In the genomic region with DNA sequence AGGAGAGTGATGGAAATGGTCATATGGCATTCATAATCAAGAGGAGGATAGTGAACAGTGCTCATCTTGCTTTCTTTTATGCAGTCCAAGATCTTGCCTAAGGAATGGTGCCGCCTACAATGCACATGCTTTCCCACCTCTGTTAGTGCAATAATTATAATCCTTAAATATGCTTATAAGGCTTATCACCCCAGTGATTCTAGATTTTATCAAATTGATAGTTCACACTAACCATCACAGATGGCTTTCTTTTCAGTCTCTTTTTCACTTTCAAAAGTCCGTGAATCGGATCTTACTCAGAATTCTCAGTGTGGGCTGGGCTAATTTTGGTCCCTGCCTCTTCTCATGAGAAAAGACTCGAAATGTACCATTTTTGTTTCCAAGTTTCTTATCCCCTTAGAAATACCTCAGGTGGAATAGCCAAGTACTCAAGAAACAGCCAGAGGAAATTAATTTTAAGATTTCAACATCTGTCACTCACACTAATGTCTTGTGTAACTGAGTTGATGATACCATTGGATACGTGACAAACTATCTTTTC, we compare ENCODE assay signal across 22 mouse cellular contexts. TPM values are rescaled to one million over a fixed set of nuclear protein-coding genes. Genes with fewer than 3 reads are reported as not detected.
DNase-seq lines count a peak whose midpoint lies in the region; ATAC-seq lines count a peak whose summit lies in the region.
"Had no signal": no experiment of that assay in that cellular context is flagged by ENCODE, and none has a peak within 500 bp of the region (broad histone marks: within the 10 kb centered on the region; RNA-seq: fewer than 3 reads in every experiment).

No protein-coding gene starts in this region.

- no peak overlapping the region for H3K4me3 ChIP-seq in forebrain, embryonic 14.5 days (ENCODE audit: low read depth, low read length)
- H3K4me3 ChIP-seq: embryonic facial prominence, embryonic 13.5 days; forebrain, embryonic 12.5 days; heart, embryonic 12.5 days; hindbrain, embryonic 10.5 days had no signal

- intact Hi-C loops in left cerebral cortex, postnatal 4 days (cut with DNase I), result no loop called here
- intact Hi-C loops in left cerebral cortex, postnatal 14 days (cut with DNase I), result no loop called here

- H3K4me2 ChIP-seq in forebrain, embryonic 14.5 days (ENCODE audit: low read length), result no peak overlapping the region
- H3K4me2 ChIP-seq: embryonic facial prominence, embryonic 13.5 days; forebrain, embryonic 12.5 days; heart, embryonic 12.5 days; hindbrain, embryonic 14.5 days had no signal

- H3K9me3 ChIP-seq in forebrain, embryonic 14.5 days (replicated peaks; ENCODE audit: control insufficient read depth, low read length), result no peaks in the 10 kb centered on the region
- H3K9me3 ChIP-seq: embryonic facial prominence, embryonic 13.5 days; forebrain, embryonic 12.5 days; G1E; heart, embryonic 12.5 days; hindbrain, embryonic 10.5 days had no signal

- DNase-seq in frontal cortex, postnatal 25 days (ENCODE audit: low spot score in 2 of 2), result no peak
- peak; percentile 25 for DNase-seq in left cerebral cortex, adult 11 months (ENCODE audit: low spot score)
- no peak for DNase-seq in left cerebral cortex, postnatal 4 days
- peak; percentile 6 for DNase-seq in NIH3T3 (ENCODE audit: low read depth)
- peak; percentile 8 to 22 for DNase-seq in left cerebral cortex, postnatal 14 days (ENCODE audit: low spot score in 2 of 2)
- DNase-seq in spleen, postnatal 4 days (ENCODE audit: low spot score in 2 of 2), result no peak
- no peak for DNase-seq in forebrain, embryonic 14.5 days (ENCODE audit: low spot score)
- DNase-seq: adrenal gland, postnatal 10 days; B cell, adult 2 months; cerebellum, adult 11-12 months; cerebellum, adult 9-10 months; cerebellum, postnatal 25 days; forebrain, postnatal 0 days; gastrocnemius, postnatal 14 days had no signal

- no peaks in the 10 kb centered on the region for H3K4me1 ChIP-seq in forebrain, embryonic 14.5 days (ENCODE audit: control insufficient read depth, insufficient read depth, low read length)
- H3K4me1 ChIP-seq: embryonic facial prominence, embryonic 13.5 days; forebrain, embryonic 12.5 days; heart, embryonic 12.5 days; hindbrain, embryonic 10.5 days had no signal

- no peak overlapping the region for H3K9ac ChIP-seq in forebrain, embryonic 14.5 days (ENCODE audit: low read length)
- H3K9ac ChIP-seq: embryonic facial prominence, embryonic 13.5 days; forebrain, embryonic 12.5 days; forebrain, postnatal 0 days; heart, embryonic 12.5 days; hindbrain, embryonic 14.5 days had no signal

- no peaks in the 10 kb centered on the region for H3K27me3 ChIP-seq in forebrain, embryonic 14.5 days (replicated peaks; ENCODE audit: control insufficient read depth, insufficient read depth, low read length)
- H3K27me3 ChIP-seq: embryonic facial prominence, embryonic 13.5 days; forebrain, embryonic 12.5 days; heart, embryonic 12.5 days had no signal

- ATAC-seq in frontal cortex, adult (ENCODE audit: low TSS enrichment), result peak; percentile 91
- no peak for ATAC-seq in forebrain, embryonic 14.5 days
- ATAC-seq: CD4-positive, CD25-positive, alpha-beta regulatory T cell, adult 4 months; forebrain, postnatal 0 days had no signal

- H3K27ac ChIP-seq in forebrain, embryonic 14.5 days (ENCODE audit: low read depth, low read length), result no peak overlapping the region
- H3K27ac ChIP-seq: embryonic facial prominence, embryonic 13.5 days; forebrain, embryonic 12.5 days; hindbrain, embryonic 10.5 days; hindbrain, embryonic 14.5 days had no signal

- H3K36me3 ChIP-seq in forebrain, embryonic 14.5 days (ENCODE audit: control insufficient read depth, insufficient read depth, low read length), result no peaks in the 10 kb centered on the region
- H3K36me3 ChIP-seq: embryonic facial prominence, embryonic 13.5 days; forebrain, embryonic 12.5 days; G1E; heart, embryonic 12.5 days; hindbrain, embryonic 10.5 days had no signal

- 94% methylated on average over 5 of the region's 5 CpGs for WGBS in forebrain, embryonic 14.5 days

RNA-seq across cellular contexts. Expression of a gene that starts 17.3 kb away (rescaled TPM):
- 10 to 100 TPM in 1 of 2 experiments, 1 to 10 TPM in 1; 8.8 to 10.4 TPM for total RNA-seq in left cerebral cortex, postnatal 4 days (2021)
- total RNA-seq in left cerebral cortex, postnatal 14 days (2021), result 10 to 100 TPM; 21.7 to 27.9 TPM
- polyA plus RNA-seq in forebrain, embryonic 14.5 days (2014; fragmentation: Nextera tagmentation; extraction: Ambion mirVana), result 0.74 and 0.91 TPM in 2 replicates
- polyA plus RNA-seq: CD4-positive, CD25-positive, alpha-beta regulatory T cell, adult 4 months; G1E had no signal

Comparison
In these comparisons a context has a peak if more than half of its experiments do, and no peak if none do; other contexts are left out.
1. DNase-seq: peak in left cerebral cortex, adult 11 months (single experiment), NIH3T3 (single experiment) and left cerebral cortex, postnatal 14 days (2 of 2); none in frontal cortex, postnatal 25 days (0 of 2), left cerebral cortex, postnatal 4 days (single experiment), spleen, postnatal 4 days (0 of 2) and forebrain, embryonic 14.5 days (single experiment).